Mouse (Mus musculus) kidney, adult 2 months (tissue): ENCODE measurements at regions not wholly inside any gene's neighbourhood (a gene's known extent, or its start where the extent isn't known, plus 50 kb on each side); places are given as distances from the start of the nearest gene placed in this dataset.

Source experiments
- CTCF ChIP-seq: fragments of 200-500 bp; conservative IDR thresholded peaks from 2 replicates; pipeline ENCODE4 v1.5.1; 2011; ENCODE audit warnings: low read depth, mild to moderate bottlenecking, control low read depth, low read length, moderate library complexity, mixed read lengths; ENCODE audit not compliant: insufficient read depth, insufficient read length
- POLR2A ChIP-seq: fragments of 200-500 bp; IDR thresholded peaks from one replicate; pipeline ENCODE4 v1.6.1; 2011; ENCODE audit warnings: low read depth, low read length, control low read depth

GRCm38 (mm10) chr12:106453491-106453890 lies 443.5 kb downstream of the Vrk1 start:
- TF ChIP-seq CTCF = no peak
- no peak for TF ChIP-seq POLR2A
